Mouse (Mus musculus) neutrophil, adult 5-6 weeks (primary cell): ENCODE results near the gene Hist1h2aa. TPM values are rescaled to one million over a fixed set of nuclear protein-coding genes. Genes with fewer than 3 reads are reported as not detected.

Experiments
- ATAC-seq: fragments of 151-379, 151-347 bp; 2 replicates; pipeline ENCODE4 v1.8.0; 2017; ENCODE audit warnings: mild to moderate bottlenecking, moderate TSS enrichment; ENCODE audit not compliant: insufficient number of reproducible peaks, poor library complexity, low FRiP score, severe bottlenecking; ENCODE audit errors: extremely low read depth
- total RNA-seq: library from RNA; stranded (forward); fragments of 200-1000 nt; gene quantifications from 2 replicates; pipeline ENCODE4 v1.2.3, GENCODE M21; 2017

Hist1h2aa gene
- total RNA-seq = not detected in 2 replicates

DNA sequence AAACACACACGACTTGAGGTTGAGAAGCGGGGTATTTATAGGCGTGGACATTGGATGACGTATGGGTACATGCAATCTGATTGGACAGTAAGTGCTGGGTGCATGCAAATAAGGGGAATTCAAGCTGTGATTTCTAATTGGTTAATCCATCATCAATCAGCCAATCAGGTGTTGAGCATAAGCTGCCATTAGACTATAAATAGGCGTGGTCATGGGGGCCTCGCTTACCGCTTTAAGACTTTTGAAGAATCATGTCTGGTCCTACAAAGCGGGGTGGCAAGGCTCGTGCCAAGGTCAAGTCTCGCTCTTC lies at the start of gene Hist1h2aa:
Gene Hist1h2aa (plus strand): TSS at position 252 of the 310 bp plus-strand sequence.
- ATAC-seq = no peak

DNA sequence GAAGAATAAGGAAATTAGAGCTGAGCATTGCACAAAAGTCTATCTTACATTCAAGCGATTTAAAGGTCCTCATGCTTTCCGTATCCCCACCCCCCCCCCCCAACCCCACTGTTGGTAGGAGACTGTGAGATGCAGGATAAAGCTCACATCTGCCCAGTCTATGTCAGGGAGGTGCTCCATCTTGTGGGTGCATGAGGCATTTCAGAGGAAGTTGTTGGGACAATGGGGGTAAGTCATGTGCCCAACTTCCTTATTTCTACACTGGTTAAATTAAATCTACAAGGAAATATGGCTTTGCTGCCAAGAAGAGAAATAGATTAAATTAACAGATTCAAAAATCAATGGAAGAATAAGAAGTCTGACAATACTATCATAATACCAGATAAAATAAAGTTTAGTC lies 48.7 kb upstream of the Hist1h2aa start:
- peak; percentile 93 for ATAC-seq

DNA sequence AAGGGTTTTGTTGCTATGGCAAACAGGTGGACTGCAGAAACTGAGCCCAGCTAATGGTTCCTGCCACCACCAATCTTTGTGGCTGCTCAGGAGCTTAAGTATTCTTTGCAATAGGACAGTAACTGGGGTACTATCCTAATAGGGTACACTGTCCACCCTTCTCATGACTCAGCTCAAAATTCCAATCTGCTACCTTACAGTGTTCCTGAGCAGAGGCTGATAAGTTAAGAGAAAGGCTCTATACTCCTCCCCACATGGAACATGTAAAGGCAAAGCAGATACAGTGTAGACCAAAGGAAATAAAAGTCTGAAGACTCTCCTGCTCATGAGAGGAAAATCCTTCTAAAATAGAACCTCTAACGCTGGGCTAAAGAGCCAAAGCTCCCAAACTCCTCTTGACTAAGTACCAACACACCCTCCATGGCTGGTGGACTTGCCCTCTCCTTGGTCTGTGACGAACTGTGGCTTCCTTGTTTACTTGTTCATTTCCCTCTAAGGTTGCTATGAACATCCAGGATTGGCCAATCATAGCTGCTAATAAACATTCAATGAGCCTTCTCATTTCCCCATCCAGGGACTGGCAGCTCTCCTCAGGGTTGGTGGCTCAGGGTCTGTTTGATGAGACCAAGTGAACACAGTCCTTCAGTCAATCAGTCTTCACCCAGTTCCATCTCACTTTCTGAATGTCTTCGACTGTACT lies 47.1 kb upstream of the Hist1h2aa start:
- no peak for ATAC-seq

DNA sequence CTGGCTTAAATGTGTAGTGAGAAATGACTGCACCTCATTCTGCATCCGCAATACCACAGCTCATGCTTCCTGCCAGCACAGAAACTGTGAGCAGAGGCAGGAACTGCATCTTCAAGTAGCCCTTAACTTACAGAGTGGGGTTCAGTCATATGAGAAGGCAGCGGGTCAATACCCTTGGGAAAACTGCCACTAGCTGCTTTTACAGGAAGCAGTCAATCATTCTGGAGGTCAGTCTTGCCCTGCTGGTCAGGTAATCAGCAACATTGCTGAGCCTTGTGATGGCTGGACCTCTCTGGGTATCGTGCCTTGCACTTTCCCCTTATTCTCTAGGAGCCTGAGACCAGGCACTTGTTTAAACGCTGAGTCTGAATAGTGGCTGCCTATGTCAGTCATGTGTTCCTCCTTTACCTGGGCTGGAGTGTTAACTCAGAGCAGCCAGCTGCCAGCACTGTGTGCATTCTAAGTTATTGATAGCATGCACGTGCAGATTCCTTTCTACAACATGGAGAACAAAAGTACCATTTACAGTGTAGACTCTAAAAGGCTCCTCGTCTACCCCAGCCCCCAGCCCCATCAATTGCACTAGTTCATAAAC lies 45.2 kb upstream of the Hist1h2aa start:
- no peak for ATAC-seq

DNA sequence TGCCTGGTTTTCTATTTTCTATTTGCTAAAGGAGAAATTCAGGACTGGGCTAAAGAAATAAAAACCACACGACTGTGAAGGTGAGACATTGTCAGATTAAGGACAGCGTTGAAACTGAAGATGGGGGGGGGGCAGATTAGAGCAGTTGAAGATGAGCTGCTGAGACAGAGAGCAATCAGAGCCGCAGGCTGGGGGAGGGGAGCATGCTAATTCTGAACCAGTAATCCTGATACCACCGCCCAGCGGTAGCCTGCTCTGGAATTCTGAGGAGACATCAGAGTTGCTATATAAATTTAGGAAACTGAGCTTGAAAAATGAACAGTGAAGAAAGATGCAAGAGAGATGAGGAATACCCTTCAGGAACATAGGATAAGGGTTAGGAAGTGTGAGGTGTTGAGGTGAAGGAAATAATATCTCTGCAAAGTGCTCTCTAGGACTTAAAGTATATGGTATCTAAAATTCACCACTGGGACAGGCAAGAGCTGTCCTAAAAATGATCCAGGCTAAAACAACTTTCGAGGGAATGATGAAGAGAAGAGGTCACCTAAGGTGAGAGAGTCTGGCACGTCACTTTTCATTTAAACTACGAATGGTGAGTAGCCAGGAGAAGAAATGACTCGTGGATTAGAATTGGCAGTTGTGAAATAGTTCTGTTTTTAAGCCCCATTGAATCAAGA lies 41.5 kb upstream of the Hist1h2aa start:
- no peak for ATAC-seq

DNA sequence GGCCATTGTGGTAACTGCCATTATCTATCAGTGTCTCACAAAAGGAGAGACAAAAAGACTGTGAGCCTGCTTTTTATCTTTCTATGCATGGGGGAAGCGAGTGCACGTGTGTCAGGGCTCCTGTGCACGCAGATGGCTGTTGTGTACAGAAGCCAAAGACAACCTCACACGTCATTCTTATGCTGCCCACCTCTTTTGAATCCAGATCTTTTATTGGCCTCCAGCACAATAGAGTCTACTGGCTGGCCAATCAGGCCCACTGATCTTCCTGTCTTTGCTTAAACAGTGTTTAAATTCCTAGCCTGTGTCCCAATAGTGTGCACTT lies 41.0 kb upstream of the Hist1h2aa start:
- ATAC-seq = no peak

DNA sequence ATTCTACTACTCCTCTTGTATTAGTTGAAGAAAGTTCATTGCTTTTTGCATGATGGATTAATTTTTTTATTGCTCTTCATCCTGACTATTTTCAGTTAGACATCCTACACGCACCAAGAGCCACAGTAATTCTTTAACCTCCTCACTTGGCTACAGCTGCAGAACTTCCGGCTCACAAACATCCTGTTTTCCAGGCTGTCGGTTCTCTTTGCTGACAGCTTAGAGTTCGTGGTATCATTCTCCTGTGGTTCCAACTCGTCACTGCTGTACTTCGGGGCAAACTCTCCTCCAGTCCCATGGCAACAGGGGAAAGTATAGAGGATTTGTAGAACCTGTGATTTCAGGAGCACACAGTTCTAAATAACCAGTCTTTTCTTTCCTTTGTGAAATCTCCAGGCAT lies 36.0 kb upstream of the Hist1h2aa start:
- peak; percentile 39; the same call in 1 of the 2 replicates for ATAC-seq

DNA sequence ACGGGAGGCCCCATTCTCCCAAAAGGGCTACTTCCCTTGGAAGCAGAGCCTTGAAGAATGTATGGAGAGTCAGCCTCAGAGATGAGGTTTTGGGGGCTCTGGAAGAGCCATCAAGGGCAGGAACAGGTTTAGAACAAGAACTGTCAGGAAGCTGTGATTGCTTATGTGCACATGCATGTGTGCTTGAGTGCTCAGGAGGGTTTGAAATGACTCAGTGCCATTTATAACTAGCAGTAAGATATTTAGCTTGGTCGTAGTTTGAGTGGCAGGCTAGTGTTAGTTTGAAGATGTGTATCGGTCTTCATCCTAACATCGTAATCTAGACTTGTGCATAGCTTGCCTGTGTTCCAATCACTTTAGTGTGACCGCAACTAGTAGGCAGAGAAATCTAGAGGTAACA lies 27.4 kb upstream of the Hist1h2aa start:
- no peak for ATAC-seq

DNA sequence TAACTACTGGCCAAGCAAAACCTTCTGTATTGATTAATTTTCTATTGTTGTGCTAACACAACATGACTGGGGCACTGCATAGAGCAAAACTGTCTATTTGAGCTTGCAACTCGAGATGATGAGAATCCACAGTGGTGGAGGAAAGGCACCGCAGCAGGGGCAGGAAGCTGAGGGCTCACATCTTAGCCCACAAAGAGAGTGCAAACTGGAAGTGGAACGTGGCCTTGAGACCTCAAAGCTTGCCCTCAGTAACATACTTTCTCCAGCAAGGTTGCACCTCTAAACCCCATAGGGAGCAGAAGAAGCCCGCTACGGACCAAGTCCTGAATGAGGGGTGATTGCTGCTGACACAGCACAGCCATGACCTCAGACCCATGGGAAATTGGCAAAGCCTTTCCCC lies 24.1 kb upstream of the Hist1h2aa start:
- ATAC-seq = no peak

DNA sequence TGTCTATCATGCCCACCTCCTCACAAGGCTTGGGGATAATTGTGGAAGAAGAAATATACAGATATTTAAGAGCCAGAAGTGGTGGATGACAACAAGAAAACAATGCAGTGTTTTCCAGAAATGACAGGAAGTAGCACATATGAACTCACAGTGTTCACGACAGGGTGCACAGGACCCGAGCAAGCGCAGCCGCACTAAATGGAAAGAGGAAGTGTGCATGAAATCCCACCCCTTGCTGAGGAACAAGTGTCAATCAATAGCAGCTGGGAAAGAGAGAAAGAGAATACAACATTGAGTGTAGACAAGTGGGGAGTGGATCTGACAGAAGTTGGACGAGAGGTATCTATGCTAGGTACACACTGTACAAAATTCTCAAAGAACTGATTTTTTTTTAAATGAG lies 22.9 kb upstream of the Hist1h2aa start:
- peak; percentile 81 for ATAC-seq

DNA sequence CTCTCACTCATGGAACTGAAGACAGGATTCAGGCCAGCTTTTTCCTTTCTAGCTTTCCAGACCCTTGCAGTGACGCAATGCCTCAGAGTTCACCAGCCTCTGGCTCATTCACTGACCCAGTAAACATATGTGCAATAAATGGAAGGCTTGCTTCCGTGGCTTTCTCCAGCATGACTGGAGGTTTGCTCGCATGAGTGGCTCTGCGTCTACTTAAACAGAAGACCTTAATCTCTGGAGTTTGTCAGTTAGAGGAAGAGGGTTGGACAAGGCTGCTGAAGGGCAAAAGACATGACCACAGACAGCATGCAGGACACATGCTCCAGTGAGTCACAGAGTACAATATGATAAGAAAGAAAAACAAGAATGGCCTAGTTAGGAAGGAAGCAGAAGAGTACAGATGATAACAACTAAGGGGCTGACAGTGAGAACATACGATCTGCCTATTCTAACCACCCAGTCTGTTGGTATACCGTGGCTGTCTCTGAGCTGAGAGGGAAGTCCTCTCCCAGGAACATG lies 20.4 kb upstream of the Hist1h2aa start:
- peak; percentile 85 for ATAC-seq

DNA sequence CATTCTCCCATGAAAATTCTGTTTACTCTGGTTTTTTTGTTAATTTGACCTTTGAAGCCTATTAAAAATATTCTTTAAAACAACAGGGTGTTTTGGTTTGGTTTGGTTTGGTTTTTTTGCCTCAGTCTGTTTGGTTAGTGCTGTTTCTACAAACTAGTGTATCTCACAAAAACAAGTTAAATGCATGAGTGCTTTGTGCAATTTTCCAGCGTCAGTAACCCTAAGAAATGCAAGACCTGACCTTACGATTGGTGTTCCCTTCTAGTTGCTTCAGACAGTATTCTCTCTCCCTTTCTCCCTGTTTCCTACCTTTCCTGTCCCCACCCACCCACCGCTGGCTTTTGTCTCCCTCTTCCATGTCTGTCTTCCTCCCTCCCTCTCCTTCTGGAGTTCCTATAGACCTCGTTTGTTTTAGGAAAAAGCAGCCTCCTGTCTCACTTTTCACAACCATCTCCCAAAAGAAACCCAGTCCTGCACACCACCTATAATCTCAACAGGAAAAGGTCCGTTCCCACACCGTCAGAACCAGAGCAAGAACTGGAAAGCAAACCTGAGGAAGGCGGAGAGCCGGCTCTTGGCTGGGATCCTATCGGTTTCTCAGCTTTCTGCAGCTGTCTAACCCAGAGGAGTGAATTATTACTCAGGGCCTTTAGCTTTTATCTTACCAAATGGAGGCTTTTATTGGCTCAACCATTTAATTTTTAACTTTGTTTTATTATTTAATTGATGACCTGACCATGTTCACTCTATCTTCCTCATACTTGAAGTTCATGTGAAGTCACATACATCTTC lies 19.7 kb upstream of the Hist1h2aa start, which contains the start of gene Slc17a4:
Gene Slc17a4 (minus strand): TSS at position 634 of the 792 bp plus-strand sequence.
- no peak for ATAC-seq

DNA sequence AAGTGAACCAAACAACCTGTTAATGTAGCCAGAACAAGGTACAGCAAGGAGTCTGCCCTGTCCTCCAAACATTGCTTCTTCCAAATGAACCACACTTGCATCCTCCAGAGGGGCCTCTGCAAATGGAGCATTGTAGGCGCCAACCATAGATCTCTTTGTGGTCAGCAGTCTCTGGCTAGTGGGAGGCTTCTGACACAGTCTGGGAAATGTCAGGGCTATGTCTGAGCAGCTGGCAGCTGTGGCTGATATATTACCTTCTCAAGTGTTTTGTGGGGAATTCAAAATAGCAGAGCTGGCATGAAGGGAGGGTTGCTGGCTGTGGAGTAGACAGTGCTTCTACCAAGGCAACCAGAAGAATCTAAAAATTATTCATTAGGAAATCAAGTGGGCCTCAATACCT lies 18.1 kb upstream of the Hist1h2aa start:
- no peak for ATAC-seq

DNA sequence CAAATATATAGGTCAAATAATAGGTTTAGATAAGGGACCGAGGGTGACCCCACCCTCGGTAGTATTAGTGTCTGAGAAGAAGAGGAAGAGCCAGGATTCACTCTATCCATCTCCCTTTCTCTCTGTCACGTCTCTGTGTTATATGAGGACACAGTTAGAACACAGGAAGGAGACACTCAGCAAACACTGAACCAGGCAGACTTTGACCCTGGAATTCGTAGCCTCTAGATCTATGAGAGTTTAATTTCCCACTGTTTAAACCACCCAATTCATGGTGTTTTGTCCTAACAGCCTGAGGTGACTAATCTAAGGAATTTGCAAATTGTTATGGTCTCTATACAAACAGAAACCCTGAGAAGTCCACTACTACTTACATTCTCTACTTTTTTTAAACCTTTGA lies 16.6 kb upstream of the Hist1h2aa start:
- ATAC-seq = no peak

DNA sequence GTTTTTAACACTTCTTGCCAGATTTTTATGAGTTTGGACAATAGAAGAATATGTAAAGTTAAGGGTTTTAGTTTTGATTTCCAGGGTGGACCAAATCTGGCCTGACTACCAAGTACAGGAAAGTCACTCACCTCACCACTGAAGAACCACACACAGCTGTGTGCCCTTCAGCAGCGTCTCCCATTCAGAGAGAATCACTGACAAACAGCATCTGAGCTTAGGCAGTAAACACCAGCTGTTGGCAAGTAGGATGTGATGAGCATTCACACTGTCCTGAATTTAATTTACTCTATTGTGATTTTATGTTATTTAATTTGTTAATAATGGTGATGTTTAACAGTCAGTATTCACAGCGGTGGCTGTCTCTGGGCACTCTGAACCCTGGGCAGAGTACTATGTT lies 8.5 kb upstream of the Hist1h2aa start:
- ATAC-seq = no peak

DNA sequence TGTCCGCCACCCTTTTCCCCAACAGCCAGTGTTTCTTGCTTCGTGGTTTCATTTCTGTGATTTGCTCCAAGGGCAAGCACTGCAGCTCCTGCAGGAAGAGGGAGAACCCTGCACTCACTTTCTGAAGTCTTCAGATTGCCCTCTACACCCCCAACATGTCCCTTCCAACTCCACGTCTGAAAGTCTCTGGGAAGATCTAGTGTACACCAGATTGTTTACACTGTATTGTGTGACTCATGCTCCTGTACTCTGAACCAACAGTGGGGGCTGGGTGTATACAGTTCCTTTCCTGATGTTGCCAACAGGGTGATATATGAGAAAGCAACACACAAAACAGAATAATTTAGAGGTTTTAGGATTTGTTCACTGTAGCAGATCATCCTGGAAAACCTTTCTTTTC lies 5.6 kb upstream of the Hist1h2aa start:
- ATAC-seq = no peak

DNA sequence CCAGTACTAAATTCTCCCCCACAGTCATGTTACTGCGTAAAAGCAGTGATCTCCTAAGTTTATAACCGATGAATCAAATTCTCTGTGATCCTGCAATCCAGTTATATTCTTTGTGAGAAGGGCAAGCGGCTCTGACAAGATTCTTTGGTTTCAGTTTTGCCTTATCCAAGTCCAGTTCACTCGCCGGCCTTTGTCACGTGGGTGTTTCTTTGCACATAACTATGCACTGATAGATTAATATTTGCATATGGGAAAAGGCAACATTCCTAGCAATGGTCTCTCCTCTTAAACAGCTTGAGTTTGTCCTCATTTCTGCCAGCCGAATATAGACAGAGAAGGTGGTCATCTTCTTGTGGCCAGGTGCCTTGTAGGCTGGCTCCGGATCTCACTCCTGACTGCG lies 3.8 kb upstream of the Hist1h2aa start:
- ATAC-seq = no peak

DNA sequence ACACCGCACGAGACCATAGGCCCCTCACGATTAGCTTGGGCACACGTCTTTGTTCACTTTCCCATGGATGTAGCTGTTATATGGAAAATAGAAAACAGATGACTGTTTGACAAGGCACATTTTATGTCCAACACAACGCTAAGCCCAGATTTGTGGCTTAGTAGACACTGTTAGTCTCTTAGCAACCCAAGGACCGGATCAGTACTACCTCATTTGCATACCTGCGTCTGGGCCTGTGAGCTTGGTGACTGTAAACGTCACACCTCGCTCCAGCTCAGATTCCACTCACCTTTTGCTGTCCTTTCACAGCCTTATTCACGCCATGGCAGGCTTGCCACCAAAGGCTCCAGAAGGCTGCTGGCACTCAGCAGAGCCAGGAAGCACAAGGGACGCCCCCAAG lies 3.4 kb upstream of the Hist1h2aa start:
- ATAC-seq = no peak

DNA sequence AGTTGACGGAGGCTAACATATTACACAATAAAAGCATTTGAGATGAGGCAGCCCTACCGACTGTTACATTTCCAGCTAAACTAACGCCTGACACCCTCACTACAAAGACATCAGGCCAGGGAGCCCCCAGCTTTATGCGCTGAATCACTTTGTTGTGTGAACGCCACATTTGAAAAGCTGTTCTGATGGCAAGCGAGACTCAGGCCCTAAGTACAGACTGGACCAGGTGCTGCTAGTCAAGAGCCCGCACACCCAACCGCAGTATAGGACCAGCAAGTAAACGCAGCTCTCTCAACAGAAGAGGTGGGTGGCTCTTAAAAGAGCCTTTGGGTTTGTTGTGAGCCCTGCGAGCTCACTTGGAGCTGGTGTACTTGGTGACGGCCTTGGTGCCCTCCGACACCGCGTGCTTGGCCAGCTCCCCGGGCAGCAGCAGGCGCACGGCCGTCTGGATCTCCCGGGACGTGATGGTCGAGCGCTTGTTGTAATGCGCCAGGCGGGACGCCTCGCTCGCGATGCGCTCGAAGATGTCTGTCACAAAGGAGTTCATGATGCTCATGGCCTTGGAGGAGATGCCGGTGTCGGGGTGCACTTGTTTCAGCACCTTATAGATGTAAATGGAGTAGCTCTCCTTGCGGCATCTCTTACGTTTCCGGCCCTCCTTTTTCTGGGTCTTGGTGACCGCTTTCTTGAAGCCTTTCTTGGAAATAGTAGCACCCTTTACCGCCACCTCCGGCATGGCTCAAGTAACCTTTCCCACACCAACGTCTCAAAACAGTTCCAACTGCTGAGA lies 646 bp upstream of the Hist1h2aa start, which contains the start of gene Hist1h2ba:
Gene Hist1h2ba (minus strand): TSS at position 736 of the 790 bp plus-strand sequence.
- ATAC-seq = no peak
